Mouse (Mus musculus): ENCODE measurements around the gene Dock9. TPM values are rescaled to one million over a fixed set of nuclear protein-coding genes. Genes with fewer than 3 reads are reported as not detected.

Dock9 gene
- polyA plus RNA-seq, 1 experiment, result 2.8 TPM

GRCm38 (mm10) chr14:121824322-121825103, 26.9 kb upstream of the Dock9 start:
- no peaks in the 10 kb centered on the region for H3K36me3 ChIP-seq (ENCODE audit: control insufficient read depth, insufficient read depth)
- H3K4me3 ChIP-seq, result peak overlapping the region; percentile 3
- H3K79me2 ChIP-seq (ENCODE audit: control insufficient read depth, insufficient read depth), result no peaks in the 10 kb centered on the region
- no peak for TF ChIP-seq POLR2AphosphoS2 (IDR thresholded peaks at IDR 0.05; ENCODE audit: insufficient read length, low read depth)
- TF ChIP-seq TCF3 (IDR thresholded peaks at IDR 0.05; ENCODE audit: insufficient read length, low read depth), result no peak
- peak; percentile 58 for TF ChIP-seq USF1 (IDR thresholded peaks at IDR 0.05; ENCODE audit: low read depth)
- no peak for TF ChIP-seq REST (IDR thresholded peaks at IDR 0.05; ENCODE audit: insufficient read depth, insufficient read length)
- no peak for TF ChIP-seq TCF12 (IDR thresholded peaks at IDR 0.05; ENCODE audit: insufficient read depth, poor library complexity, severe bottlenecking)
- TF ChIP-seq SRF (IDR thresholded peaks at IDR 0.05; ENCODE audit: control insufficient read depth, insufficient read length, low read depth), result no peak
- TF ChIP-seq MYOD1 (IDR thresholded peaks at IDR 0.05; ENCODE audit: control insufficient read depth in 1 of 3, insufficient read length in 2 of 3, low read depth in 2 of 3), result peak in 1 of 3 experiments; percentile 43
- no peak for TF ChIP-seq MYOG (IDR thresholded peaks at IDR 0.05; ENCODE audit: control insufficient read depth in 1 of 3, insufficient read depth in 1 of 3, insufficient read length in 2 of 3, low read depth in 2 of 3)
- TF ChIP-seq POLR2A (IDR thresholded peaks at IDR 0.05; ENCODE audit: insufficient read length, low read depth), result peak; percentile 36
- 0 out of 2 replicates have a peak, but pooled peaks have one; percentile 11 for TF ChIP-seq CEBPB (IDR thresholded peaks at IDR 0.05; ENCODE audit: insufficient read depth, poor library complexity, severe bottlenecking)
- TF ChIP-seq MAX (IDR thresholded peaks at IDR 0.05; ENCODE audit: low read depth), result no peak
- no peak for TF ChIP-seq E2F4 (IDR thresholded peaks at IDR 0.05; ENCODE audit: insufficient read depth)
- no peak overlapping the region for H3ac ChIP-seq (ENCODE audit: control insufficient read depth, insufficient read length)
- H3K4me2 ChIP-seq (ENCODE audit: low read depth), result peak overlapping the region; percentile 85
- H3K27me3 ChIP-seq (ENCODE audit: control insufficient read depth, insufficient read depth, insufficient read length), result no peaks in the 10 kb centered on the region

DNA sequence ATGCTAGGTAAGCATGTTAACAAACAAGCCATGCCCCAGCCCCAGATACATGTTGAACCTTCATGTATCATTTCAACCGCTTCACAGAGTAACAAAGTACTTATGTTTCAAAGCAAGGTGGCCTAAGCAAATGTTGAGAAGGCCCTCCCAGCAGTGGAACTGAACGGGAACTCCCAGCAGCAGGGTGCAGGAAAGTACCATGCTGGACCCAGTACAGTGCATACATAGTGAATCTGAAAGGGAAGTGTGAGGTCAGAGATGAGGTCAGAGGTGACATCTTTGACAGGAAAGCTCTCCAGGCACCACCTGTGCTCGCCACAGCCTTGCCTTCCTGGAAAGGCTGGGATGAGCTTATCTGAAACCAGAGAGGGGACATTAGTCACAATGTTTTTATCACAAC, 25.4 kb upstream of the Dock9 start:
- Histone ChIP-seq H3K27me3 (ENCODE audit: control insufficient read depth, insufficient read depth, insufficient read length) (no peaks in the 10 kb centered on the region), H3K4me2 (ENCODE audit: low read depth) (no peak overlapping the region), H3K36me3 (ENCODE audit: control insufficient read depth, insufficient read depth) (no peaks in the 10 kb centered on the region), H3K79me2 (ENCODE audit: control insufficient read depth, insufficient read depth) (no peaks in the 10 kb centered on the region), H3ac (ENCODE audit: control insufficient read depth, insufficient read length) (no peak overlapping the region), H3K4me3 (no peak overlapping the region)
- TF ChIP-seq REST (IDR thresholded peaks at IDR 0.05; ENCODE audit: insufficient read depth, insufficient read length) (no peak), USF1 (IDR thresholded peaks at IDR 0.05; ENCODE audit: low read depth) (no peak), TCF12 (IDR thresholded peaks at IDR 0.05; ENCODE audit: insufficient read depth, poor library complexity, severe bottlenecking) (no peak), SRF (IDR thresholded peaks at IDR 0.05; ENCODE audit: control insufficient read depth, insufficient read length, low read depth) (no peak), MYOD1 (IDR thresholded peaks at IDR 0.05; ENCODE audit: control insufficient read depth in 1 of 3, insufficient read length in 2 of 3, low read depth in 2 of 3) (no peak), E2F4 (IDR thresholded peaks at IDR 0.05; ENCODE audit: insufficient read depth) (no peak), CEBPB (IDR thresholded peaks at IDR 0.05; ENCODE audit: insufficient read depth, poor library complexity, severe bottlenecking) (no peak), MYOG (IDR thresholded peaks at IDR 0.05; ENCODE audit: control insufficient read depth in 1 of 3, insufficient read depth in 1 of 3, insufficient read length in 2 of 3, low read depth in 2 of 3) (no peak), TCF3 (IDR thresholded peaks at IDR 0.05; ENCODE audit: insufficient read length, low read depth) (no peak), MAX (IDR thresholded peaks at IDR 0.05; ENCODE audit: low read depth) (no peak), POLR2AphosphoS2 (IDR thresholded peaks at IDR 0.05; ENCODE audit: insufficient read length, low read depth) (no peak)

- TF ChIP-seq POLR2A (IDR thresholded peaks at IDR 0.05; ENCODE audit: insufficient read length, low read depth), result no peak
- no peak for TF ChIP-seq CEBPB (IDR thresholded peaks at IDR 0.05; ENCODE audit: insufficient read depth, poor library complexity, severe bottlenecking)
- no peak for TF ChIP-seq SRF (IDR thresholded peaks at IDR 0.05; ENCODE audit: control insufficient read depth, insufficient read length, low read depth)
- no peak for TF ChIP-seq TCF3 (IDR thresholded peaks at IDR 0.05; ENCODE audit: insufficient read length, low read depth)
- Histone ChIP-seq H3K79me2 (ENCODE audit: control insufficient read depth, insufficient read depth) (no peaks in the 10 kb centered on the region), H3K4me2 (ENCODE audit: low read depth) (no peak overlapping the region), H3K36me3 (ENCODE audit: control insufficient read depth, insufficient read depth) (no peaks in the 10 kb centered on the region), H3K4me3 (no peak overlapping the region), H3K27me3 (ENCODE audit: control insufficient read depth, insufficient read depth, insufficient read length) (no peaks in the 10 kb centered on the region), H3ac (ENCODE audit: control insufficient read depth, insufficient read length) (no peak overlapping the region)
Observed at GRCm38 (mm10) chr14:121822506-121822905, 24.9 kb upstream of the Dock9 start.

GRCm38 (mm10) chr14:121806791-121807190, 9.2 kb upstream of the Dock9 start:
- TF ChIP-seq CEBPB (IDR thresholded peaks at IDR 0.05; ENCODE audit: insufficient read depth, poor library complexity, severe bottlenecking) (no peak), TCF3 (IDR thresholded peaks at IDR 0.05; ENCODE audit: insufficient read length, low read depth) (no peak), POLR2A (IDR thresholded peaks at IDR 0.05; ENCODE audit: insufficient read length, low read depth) (no peak), REST (IDR thresholded peaks at IDR 0.05; ENCODE audit: insufficient read depth, insufficient read length) (no peak), TCF12 (IDR thresholded peaks at IDR 0.05; ENCODE audit: insufficient read depth, poor library complexity, severe bottlenecking) (no peak), MYOD1 (IDR thresholded peaks at IDR 0.05; ENCODE audit: control insufficient read depth in 1 of 3, insufficient read length in 2 of 3, low read depth in 2 of 3) (no peak), USF1 (IDR thresholded peaks at IDR 0.05; ENCODE audit: low read depth) (no peak), MYOG (IDR thresholded peaks at IDR 0.05; ENCODE audit: control insufficient read depth in 1 of 3, insufficient read depth in 1 of 3, insufficient read length in 2 of 3, low read depth in 2 of 3) (no peak), SRF (IDR thresholded peaks at IDR 0.05; ENCODE audit: control insufficient read depth, insufficient read length, low read depth) (no peak), POLR2AphosphoS2 (IDR thresholded peaks at IDR 0.05; ENCODE audit: insufficient read length, low read depth) (no peak), E2F4 (IDR thresholded peaks at IDR 0.05; ENCODE audit: insufficient read depth) (no peak), MAX (IDR thresholded peaks at IDR 0.05; ENCODE audit: low read depth) (no peak)
- Histone ChIP-seq H3K4me3 (no peak overlapping the region), H3ac (ENCODE audit: control insufficient read depth, insufficient read length) (no peak overlapping the region), H3K36me3 (ENCODE audit: control insufficient read depth, insufficient read depth) (no peaks in the 10 kb centered on the region), H3K79me2 (ENCODE audit: control insufficient read depth, insufficient read depth) (no peaks in the 10 kb centered on the region), H3K27me3 (ENCODE audit: control insufficient read depth, insufficient read depth, insufficient read length) (no peaks in the 10 kb centered on the region), H3K4me2 (ENCODE audit: low read depth) (no peak overlapping the region)

Data from myocyte (in vitro differentiated cells).